Comparison of ENCODE assay signal across 28 mouse cellular contexts in genomic region chr5:74662618-74663017, GRCm38 (mm10). TPM values are rescaled to one million over a fixed set of nuclear protein-coding genes. Genes with fewer than 3 reads are reported as not detected.
A peak's percentile ranks its signal among the peaks of the same experiment; 100 is the strongest.
DNase-seq lines count a peak whose midpoint lies in the region; ATAC-seq and TF ChIP-seq lines count a peak whose summit lies in the region.
"Had no signal": no experiment of that assay in that cellular context is flagged by ENCODE, and none has a peak within 500 bp of the region (broad histone marks: within the 10 kb centered on the region; RNA-seq: fewer than 3 reads in every experiment).

No protein-coding gene starts in this region.

- WGBS in kidney, adult 2 months: 49% methylated on average over 1 of the region's 1 CpGs
- WGBS in kidney, embryonic 14.5 days: 35% methylated on average over 1 of the region's 1 CpGs
- WGBS in hindbrain, embryonic 16.5 days: 35% methylated on average over 1 of the region's 1 CpGs

- TF ChIP-seq CTCF in kidney, adult 2 months (conservative IDR thresholded peaks at IDR 0.05; ENCODE audit: insufficient read depth, insufficient read length, low read depth, low read length): no peak

- TF ChIP-seq POLR2A in kidney, adult 2 months (IDR thresholded peaks at IDR 0.05; ENCODE audit: low read depth, low read length): no peak

- H3K36me3 ChIP-seq in kidney, adult 2 months (ENCODE audit: control insufficient read depth, insufficient read depth, low read length): no peaks in the 10 kb centered on the region
- H3K36me3 ChIP-seq in kidney, embryonic 14.5 days (ENCODE audit: control insufficient read depth, insufficient read depth, low read length): no peaks in the 10 kb centered on the region
- H3K36me3 ChIP-seq in hindbrain, embryonic 16.5 days (ENCODE audit: control insufficient read depth, insufficient read depth, low read length): no peaks in the 10 kb centered on the region
- H3K36me3 ChIP-seq: forebrain, embryonic 10.5 days; heart, embryonic 13.5 days; hindbrain, embryonic 15.5 days had no signal

- ATAC-seq in kidney, embryonic 14.5 days (ENCODE audit: low FRiP score, low TSS enrichment): no peak
- ATAC-seq in hindbrain, embryonic 16.5 days: no peak
- ATAC-seq: forebrain, embryonic 16.5 days; midbrain, embryonic 16.5 days had no signal

- no peaks in the 10 kb centered on the region for H3K27me3 ChIP-seq in kidney, adult 2 months (replicated peaks; ENCODE audit: control insufficient read depth, insufficient read depth, low read length)
- H3K27me3 ChIP-seq in kidney, embryonic 14.5 days (ENCODE audit: control insufficient read depth, insufficient read depth, low read length): no peaks in the 10 kb centered on the region
- H3K27me3 ChIP-seq in hindbrain, embryonic 16.5 days (replicated peaks; ENCODE audit: control insufficient read depth, insufficient read depth, low read length): no peaks in the 10 kb centered on the region
- H3K27me3 ChIP-seq: CH12.LX; heart, embryonic 13.5 days; hindbrain, embryonic 15.5 days had no signal

- DNase-seq in kidney, adult 2 months: peak; percentile 51
- peak; percentile 24 to 26 for DNase-seq in kidney, postnatal 4 days
- DNase-seq in kidney, adult 11 months: no peak
- DNase-seq in adipocyte (ENCODE audit: low spot score): peak; percentile 62
- DNase-seq in skeletal muscle tissue, adult 2 months (ENCODE audit: low read depth, low spot score): peak; percentile 58
- DNase-seq: adrenal gland, postnatal 10 days; gastrocnemius, postnatal 25 days; heart, adult 2 months; heart, postnatal 10 days; left cerebral cortex, postnatal 4 days; liver; lung, adult 2 months; lung, postnatal 10 days; right cerebral cortex, postnatal 25 days; spleen, adult 18-20 months; thymus, adult 18-20 months; thymus, postnatal 25 days had no signal

- H3K4me2 ChIP-seq in kidney, embryonic 14.5 days (replicated peaks; ENCODE audit: low read depth, low read length): no peak overlapping the region
- H3K4me2 ChIP-seq in hindbrain, embryonic 16.5 days (ENCODE audit: low read length): no peak overlapping the region
- H3K4me2 ChIP-seq: heart, embryonic 13.5 days; hindbrain, embryonic 15.5 days had no signal

- H3K4me1 ChIP-seq in kidney, adult 2 months (ENCODE audit: control insufficient read depth, insufficient read depth, low read length): no peaks in the 10 kb centered on the region
- H3K4me1 ChIP-seq in kidney, embryonic 14.5 days (ENCODE audit: control insufficient read depth, insufficient read depth, low read length): no peaks in the 10 kb centered on the region
- no peaks in the 10 kb centered on the region for H3K4me1 ChIP-seq in hindbrain, embryonic 16.5 days (ENCODE audit: control insufficient read depth, insufficient read depth, low read depth, low read length)
- H3K4me1 ChIP-seq: forebrain, embryonic 10.5 days; heart, embryonic 13.5 days; hindbrain, embryonic 15.5 days had no signal

- H3K9me3 ChIP-seq in kidney, embryonic 14.5 days (ENCODE audit: control insufficient read depth, low read length): no peaks in the 10 kb centered on the region
- no peaks in the 10 kb centered on the region for H3K9me3 ChIP-seq in hindbrain, embryonic 16.5 days (ENCODE audit: control insufficient read depth, low read length)
- H3K9me3 ChIP-seq: forebrain, embryonic 10.5 days; heart, embryonic 13.5 days; hindbrain, embryonic 15.5 days had no signal

- H3K4me3 ChIP-seq in kidney, adult 2 months (ENCODE audit: insufficient read depth, low read depth, low read length): no peak overlapping the region
- no peak overlapping the region for H3K4me3 ChIP-seq in kidney, embryonic 14.5 days (ENCODE audit: low read length)
- H3K4me3 ChIP-seq in hindbrain, embryonic 16.5 days (ENCODE audit: low read length): no peak overlapping the region
- H3K4me3 ChIP-seq: forebrain, embryonic 10.5 days; heart, adult 2 months; heart, embryonic 13.5 days; hindbrain, embryonic 15.5 days had no signal

- no peak overlapping the region for H3K9ac ChIP-seq in kidney, embryonic 14.5 days (ENCODE audit: low read depth, low read length)
- H3K9ac ChIP-seq in hindbrain, embryonic 16.5 days (ENCODE audit: low read depth, low read length): no peak overlapping the region
- H3K9ac ChIP-seq: heart, embryonic 13.5 days; hindbrain, embryonic 15.5 days; liver, embryonic 14.5 days had no signal

- H3K27ac ChIP-seq in kidney, adult 2 months (ENCODE audit: insufficient read depth, low read depth, low read length): no peak overlapping the region
- H3K27ac ChIP-seq in kidney, embryonic 14.5 days (ENCODE audit: low read depth, low read length): no peak overlapping the region
- H3K27ac ChIP-seq in hindbrain, embryonic 16.5 days (ENCODE audit: low read depth, low read length): no peak overlapping the region
- H3K27ac ChIP-seq: forebrain, embryonic 10.5 days; heart, embryonic 13.5 days; hindbrain, embryonic 15.5 days; liver, embryonic 14.5 days; macrophage; stomach, postnatal 0 days had no signal

RNA-seq across cellular contexts. Expression of gene Lnx1, which starts 40.1 kb away (rescaled TPM):
- 6.1 and 7.4 TPM in 2 replicates for polyA plus RNA-seq in kidney, adult 2 months (2012; rRNA removed)
- 1.9 and 2.3 TPM in 2 replicates for polyA plus RNA-seq in kidney, embryonic 14.5 days (2014; fragmentation: Nextera tagmentation; extraction: Ambion mirVana)
- 15.9 and 20.9 TPM in 2 replicates for polyA plus RNA-seq in hindbrain, embryonic 16.5 days (2015; fragmentation: Nextera tagmentation; extraction: Ambion mirVana)
- polyA plus RNA-seq: macrophage had no signal
